11 mouse cellular contexts compared by ENCODE assay signal in genomic region chr15:97791126-97791700, GRCm38 (mm10).
"Had no signal": no experiment of that assay in that cellular context is flagged by ENCODE, and none has a peak within 500 bp of the region (broad histone marks: within the 10 kb centered on the region; RNA-seq: fewer than 3 reads in every experiment).

No protein-coding gene starts in this region.

- H3K9me3 ChIP-seq: limb, embryonic 15.5 days; liver, embryonic 12.5 days; midbrain, embryonic 12.5 days; neural tube, embryonic 13.5 days had no signal

- H3K27me3 ChIP-seq: limb, embryonic 15.5 days; liver, embryonic 12.5 days; midbrain, embryonic 12.5 days; neural tube, embryonic 13.5 days had no signal

- H3K9ac ChIP-seq: limb, embryonic 15.5 days; liver, embryonic 12.5 days; midbrain, embryonic 12.5 days; neural tube, embryonic 13.5 days had no signal

- DNase-seq: kidney, adult 11 months; kidney, postnatal 10 days; layer of hippocampus, adult 9-11 months; layer of hippocampus, postnatal 36 days; lung, postnatal 10 days; retina, postnatal 1 day had no signal

- H3K27ac ChIP-seq: limb, embryonic 15.5 days; midbrain, embryonic 12.5 days; neural tube, embryonic 13.5 days had no signal

- H3K4me2 ChIP-seq: limb, embryonic 15.5 days; liver, embryonic 12.5 days; midbrain, embryonic 12.5 days; neural tube, embryonic 13.5 days had no signal

- H3K4me3 ChIP-seq: limb, embryonic 15.5 days; liver, embryonic 12.5 days; midbrain, embryonic 12.5 days; neural tube, embryonic 13.5 days had no signal

- ATAC-seq: liver, embryonic 12.5 days; midbrain, embryonic 16.5 days had no signal
